Mouse (Mus musculus) embryonic fibroblast, embryonic 13.5 days (primary cell): ENCODE data around the gene Fancd2os. TPM values are rescaled to one million over a fixed set of nuclear protein-coding genes. Genes with fewer than 3 reads are reported as not detected.

Source experiments
- H3K27ac ChIP-seq: 2 replicates; pipeline ENCODE4 v1.5.1; 2012; ENCODE audit warnings: low read length, control low read depth, inconsistent platforms; ENCODE audit not compliant: insufficient read depth
- H3K4me1 ChIP-seq: 2 replicates; pipeline ENCODE4 v1.6.1; 2011; ENCODE audit warnings: low read length; ENCODE audit not compliant: control insufficient read depth, insufficient read depth
- H3K4me3 ChIP-seq: 2 replicates; pipeline ENCODE4 v1.5.1; 2011; ENCODE audit warnings: mild to moderate bottlenecking, control low read depth, low read length; ENCODE audit not compliant: insufficient read depth
- CTCF ChIP-seq: IDR thresholded peaks from 2 replicates; pipeline ENCODE4 v1.5.1; 2011; ENCODE audit warnings: mild to moderate bottlenecking, control low read depth, low read length, moderate library complexity, borderline replicate concordance; ENCODE audit not compliant: insufficient read depth
- POLR2A ChIP-seq: IDR thresholded peaks from 2 replicates; pipeline ENCODE4 v1.6.1; 2011; ENCODE audit warnings: low read depth, mild to moderate bottlenecking, control low read depth, low read length, moderate library complexity
- polyA plus RNA-seq: library from polyadenylated mRNA; stranded (reverse); fragments of >200 nt; gene quantifications from 2 replicates; pipeline ENCODE4 v1.2.4, GENCODE M21; 2011; ENCODE audit warnings: low read depth; ENCODE audit not compliant: missing spikeins, insufficient read length

The Fancd2os gene
- polyA plus RNA-seq, 1 experiment = not detected

- TF ChIP-seq POLR2A = no peak
- TF ChIP-seq CTCF = no peak
- 0 out of 2 replicates have a peak, but pooled peaks cover 4% of the 10 kb centered on the region for H3K4me1 ChIP-seq
- no peak overlapping the region for H3K4me3 ChIP-seq
- no peak overlapping the region for H3K27ac ChIP-seq
Measured at GRCm38 (mm10) chr6:113630322-113630721, 29.8 kb upstream of the Fancd2os start.

GRCm38 (mm10) chr6:113624989-113625770, 24.7 kb upstream of the Fancd2os start:
- H3K4me1 ChIP-seq = 0 out of 2 replicates have a peak, but pooled peaks cover 4% of the 10 kb centered on the region

GRCm38 (mm10) chr6:113623941-113624751, 23.6 kb upstream of the Fancd2os start, which contains the start of gene Vhl:
TSS of gene Vhl (plus strand) at chr6:113623959.
- Histone ChIP-seq H3K27ac (peak within 1 kb of the TSS; percentile 66), H3K4me3 (peak within 1 kb of the TSS; percentile 72), H3K4me1 (0 out of 2 replicates have a peak, but pooled peaks cover 4% of the 10 kb centered on the region)
- TF ChIP-seq POLR2A (peak; percentile 81), CTCF (no peak)

More at GRCm38 (mm10) chr6:113624989-113625770, 24.7 kb upstream of the Fancd2os start:
- no peak for TF ChIP-seq POLR2A
- TF ChIP-seq CTCF = no peak
- Histone ChIP-seq H3K4me3 (peak overlapping the region; percentile 72), H3K27ac (no peak overlapping the region)

- TF ChIP-seq POLR2A (no peak), CTCF (no peak)
- 0 out of 2 replicates have a peak, but pooled peaks cover 4% of the 10 kb centered on the region for H3K4me1 ChIP-seq
- H3K4me3 ChIP-seq = peak overlapping the region; percentile 32
- peak overlapping the region; percentile 41 for H3K27ac ChIP-seq
Measured at GRCm38 (mm10) chr6:113623386-113623785, 22.9 kb upstream of the Fancd2os start.

- Histone ChIP-seq H3K4me1 (no peaks in the 10 kb centered on the region), H3K27ac (no peak overlapping the region), H3K4me3 (no peak overlapping the region)
- no peak for TF ChIP-seq CTCF
Measured at GRCm38 (mm10) chr6:113615489-113615888, 15.0 kb upstream of the Fancd2os start.

- Histone ChIP-seq H3K27ac (no peak overlapping the region), H3K4me1 (no peaks in the 10 kb centered on the region), H3K4me3 (no peak overlapping the region)
- TF ChIP-seq POLR2A (no peak), CTCF (no peak)
Measured at GRCm38 (mm10) chr6:113614997-113615396, 14.5 kb upstream of the Fancd2os start.

GRCm38 (mm10) chr6:113614152-113614551, 13.6 kb upstream of the Fancd2os start:
- Histone ChIP-seq H3K4me1 (no peaks in the 10 kb centered on the region), H3K4me3 (no peak overlapping the region), H3K27ac (no peak overlapping the region)
- no peak for TF ChIP-seq CTCF
- TF ChIP-seq POLR2A = no peak

- Histone ChIP-seq H3K4me1 (no peaks in the 10 kb centered on the region; the same call in 1 of the 2 replicates), H3K27ac (no peak overlapping the region), H3K4me3 (no peak overlapping the region)
- no peak for TF ChIP-seq POLR2A
- TF ChIP-seq CTCF = no peak
Measured at GRCm38 (mm10) chr6:113612258-113612969, 11.9 kb upstream of the Fancd2os start.

GRCm38 (mm10) chr6:113609293-113609692, 8.8 kb upstream of the Fancd2os start:
- no peaks in the 10 kb centered on the region; the same call in 1 of the 2 replicates for H3K4me1 ChIP-seq
- H3K4me3 ChIP-seq = no peak overlapping the region
- no peak overlapping the region for H3K27ac ChIP-seq
- TF ChIP-seq POLR2A (no peak), CTCF (no peak)
